Mouse (Mus musculus) stomach, embryonic 14.5 days (tissue): ENCODE measurements around the gene Cux1. TPM values are rescaled to one million over a fixed set of nuclear protein-coding genes. Genes with fewer than 3 reads are reported as not detected.
"Not testable (repeated sequence)": the region's sequence is repeated elsewhere in the genome, so short reads cannot be mapped to it uniquely, and the experiment has no call there.

Experiments
- ATAC-seq: fragments of 200-750 bp; cut with Nextera tagmentation; 2 replicates; pipeline ENCODE4 v1.8.0; 2017; ENCODE audit warnings: low read depth, moderate TSS enrichment; ENCODE audit not compliant: insufficient number of reproducible peaks, insufficient read depth, low FRiP score
- H3K27ac ChIP-seq: fragments of 300-500 bp; sonication (generic); 2 replicates; pipeline ENCODE4 v1.5.1; 2014; ENCODE audit warnings: mild to moderate bottlenecking, low read length, moderate library complexity, mixed read lengths
- H3K27me3 ChIP-seq: fragments of 300-500 bp; sonication (generic); 2 replicates; pipeline ENCODE4 v1.6.1; 2014; ENCODE audit warnings: low read length, control low read depth, mixed read lengths; ENCODE audit not compliant: control insufficient read depth, insufficient read depth
- H3K36me3 ChIP-seq: fragments of 300-500 bp; sonication (generic); 2 replicates; pipeline ENCODE4 v1.6.1; 2014; ENCODE audit warnings: mild to moderate bottlenecking, control low read depth, low read length, moderate library complexity, mixed read lengths; ENCODE audit not compliant: control insufficient read depth, insufficient read depth
- H3K4me1 ChIP-seq: fragments of 300-500 bp; sonication (generic); 2 replicates; pipeline ENCODE4 v1.6.1; 2014; ENCODE audit warnings: low read length, control low read depth, mixed read lengths; ENCODE audit not compliant: control insufficient read depth, insufficient read depth
- H3K4me2 ChIP-seq: fragments of 300-500 bp; sonication (generic); replicated peaks from 2 replicates; pipeline ENCODE4 v1.6.1; 2014; ENCODE audit warnings: low read depth, low read length, control low read depth
- H3K4me3 ChIP-seq: fragments of 300-500 bp; sonication (generic); 2 replicates; pipeline ENCODE4 v1.5.1; 2014; ENCODE audit warnings: low read depth, low read length, control low read depth
- H3K9ac ChIP-seq: fragments of 300-500 bp; sonication (generic); replicated peaks from 2 replicates; pipeline ENCODE4 v1.6.1; 2014; ENCODE audit warnings: low read depth, mild to moderate bottlenecking, control low read depth, low read length, moderate library complexity, mixed read lengths
- H3K9me3 ChIP-seq: fragments of 300-500 bp; sonication (generic); 2 replicates; pipeline ENCODE4 v1.6.1; 2016; ENCODE audit warnings: low read depth, low read length, control low read depth; ENCODE audit not compliant: control insufficient read depth
- WGBS: fragments of 180-500 bp; shearing (Covaris S2); extraction: QIAGEN DNeasy Blood & Tissue Kit; methylation state at CpG from one replicate; pipeline ENCODE4 v1.1.7; 2014; 5-methylcytosine and 5-hydroxymethylcytosine counted together
- polyA plus RNA-seq: library from polyadenylated mRNA; unstranded; fragments of >200 nt; fragmentation: Nextera tagmentation; extraction: Ambion mirVana; gene quantifications from 2 replicates; pipeline ENCODE4 v1.2.1, GENCODE M21; 2014

The Cux1 gene
- polyA plus RNA-seq, 1 experiment from 2014 or later: 92.8 TPM

- no peak overlapping the region for H3K4me2 ChIP-seq
- H3K9me3 ChIP-seq: no peaks in the 10 kb centered on the region
- no peaks in the 10 kb centered on the region for H3K27me3 ChIP-seq
- no peak for ATAC-seq
- H3K4me3 ChIP-seq: no peak overlapping the region
- H3K27ac ChIP-seq: no peak overlapping the region
- H3K4me1 ChIP-seq: no peaks in the 10 kb centered on the region
- H3K9ac ChIP-seq: no peak overlapping the region
- H3K36me3 ChIP-seq: no peaks in the 10 kb centered on the region
- WGBS: 77% methylated on average over 18 of the region's 18 CpGs
These were observed 350.2 kb downstream of the Cux1 start for GRCm38 (mm10) chr5:136217004-136217665.

- no peak overlapping the region for H3K4me2 ChIP-seq
- H3K36me3 ChIP-seq: no peaks in the 10 kb centered on the region
- no peak overlapping the region for H3K9ac ChIP-seq
- no peaks in the 10 kb centered on the region for H3K9me3 ChIP-seq
- H3K4me3 ChIP-seq: no peak overlapping the region
- 80% methylated on average over 5 of the region's 5 CpGs for WGBS
- H3K27me3 ChIP-seq: no peaks in the 10 kb centered on the region
- no peak for ATAC-seq
- H3K27ac ChIP-seq: no peak overlapping the region
- no peaks in the 10 kb centered on the region for H3K4me1 ChIP-seq
These were observed 351.3 kb downstream of the Cux1 start for GRCm38 (mm10) chr5:136215958-136216357.

- H3K4me1 ChIP-seq: no peaks in the 10 kb centered on the region
- ATAC-seq: no peak
- H3K9ac ChIP-seq: no peak overlapping the region
- no peaks in the 10 kb centered on the region for H3K36me3 ChIP-seq
- WGBS: 91% methylated on average over 3 of the region's 3 CpGs
- H3K27me3 ChIP-seq: no peaks in the 10 kb centered on the region
- H3K9me3 ChIP-seq: no peaks in the 10 kb centered on the region
- H3K4me3 ChIP-seq: no peak overlapping the region
- H3K4me2 ChIP-seq: no peak overlapping the region
- no peak overlapping the region for H3K27ac ChIP-seq
These were observed 352.1 kb downstream of the Cux1 start for GRCm38 (mm10) chr5:136215211-136215610.

- no peak overlapping the region for H3K4me2 ChIP-seq
These were observed 353.6 kb downstream of the Cux1 start for GRCm38 (mm10) chr5:136213716-136214115.

GRCm38 (mm10) chr5:136212716-136213115 is 354.6 kb downstream of the Cux1 start:
- Histone ChIP-seq H3K4me3 (no peak overlapping the region), H3K27ac (no peak overlapping the region), H3K36me3 (no peaks in the 10 kb centered on the region), H3K4me1 (no peaks in the 10 kb centered on the region), H3K9ac (no peak overlapping the region), H3K27me3 (no peaks in the 10 kb centered on the region), H3K4me2 (no peak overlapping the region), H3K9me3 (no peaks in the 10 kb centered on the region)
- no peak for ATAC-seq
- 93% methylated on average over 11 of the region's 11 CpGs for WGBS

More at GRCm38 (mm10) chr5:136213716-136214115, 353.6 kb downstream of the Cux1 start:
- H3K4me1 ChIP-seq: no peaks in the 10 kb centered on the region
- no peak overlapping the region for H3K27ac ChIP-seq
- H3K27me3 ChIP-seq: no peaks in the 10 kb centered on the region
- H3K9ac ChIP-seq: no peak overlapping the region
- ATAC-seq: no peak
- no peaks in the 10 kb centered on the region for H3K9me3 ChIP-seq
- WGBS: 89% methylated on average over 5 of the region's 5 CpGs
- no peaks in the 10 kb centered on the region for H3K36me3 ChIP-seq
- no peak overlapping the region for H3K4me3 ChIP-seq

- H3K9ac ChIP-seq, ATAC-seq: not testable (repeated sequence)
These were observed 355.8 kb downstream of the Cux1 start for GRCm38 (mm10) chr5:136211341-136212102.

GRCm38 (mm10) chr5:136210549-136210948 is 356.7 kb downstream of the Cux1 start:
- H3K27me3 ChIP-seq: no peaks in the 10 kb centered on the region
- H3K4me3 ChIP-seq: no peak overlapping the region
- H3K27ac ChIP-seq: no peak overlapping the region
- no peaks in the 10 kb centered on the region for H3K9me3 ChIP-seq
- no peak for ATAC-seq
- H3K9ac ChIP-seq: no peak overlapping the region
- no peak overlapping the region for H3K4me2 ChIP-seq
- H3K36me3 ChIP-seq: no peaks in the 10 kb centered on the region
- H3K4me1 ChIP-seq: no peaks in the 10 kb centered on the region
- 71% methylated on average over 5 of the region's 5 CpGs for WGBS

More at GRCm38 (mm10) chr5:136211341-136212102, 355.8 kb downstream of the Cux1 start:
- H3K36me3 ChIP-seq, H3K4me1 ChIP-seq, H3K4me2 ChIP-seq, H3K4me3 ChIP-seq, H3K27ac ChIP-seq, H3K27me3 ChIP-seq, H3K9me3 ChIP-seq: not testable (repeated sequence)
- WGBS: 89% methylated on average over 14 of the region's 14 CpGs

GRCm38 (mm10) chr5:136201832-136202231 is 365.5 kb downstream of the Cux1 start:
- peaks cover 8% of the 10 kb centered on the region; the same call in 1 of the 2 replicates for H3K4me1 ChIP-seq

More at GRCm38 (mm10) chr5:136201832-136202231, 365.5 kb downstream of the Cux1 start:
- WGBS: 35% methylated on average over 7 of the region's 7 CpGs
- Histone ChIP-seq H3K27me3 (no peaks in the 10 kb centered on the region), H3K9ac (no peak overlapping the region), H3K36me3 (peaks cover 4% of the 10 kb centered on the region; the same call in 1 of the 2 replicates), H3K27ac (no peak overlapping the region), H3K4me3 (no peak overlapping the region), H3K4me2 (no peak overlapping the region), H3K9me3 (no peaks in the 10 kb centered on the region)
- peak; percentile 16; the same call in 1 of the 2 replicates for ATAC-seq
